ENCODE assay signal across 26 mouse cellular contexts in genomic region chr3:116889358-116889757, GRCm38 (mm10).
"Had no signal": no experiment of that assay in that cellular context is flagged by ENCODE, and none has a peak within 500 bp of the region (broad histone marks: within the 10 kb centered on the region; RNA-seq: fewer than 3 reads in every experiment).

No protein-coding gene starts in this region.

- H3K27me3 ChIP-seq: heart, embryonic 12.5 days; hindbrain, embryonic 12.5 days; intestine, embryonic 15.5 days; limb, embryonic 13.5 days; limb, embryonic 15.5 days; liver, embryonic 12.5 days had no signal

- H3K4me1 ChIP-seq: heart, embryonic 10.5 days; heart, embryonic 12.5 days; intestine, embryonic 15.5 days; limb, embryonic 13.5 days; limb, embryonic 15.5 days had no signal

- H3K36me3 ChIP-seq: hindbrain, embryonic 12.5 days; intestine, embryonic 15.5 days; limb, embryonic 13.5 days had no signal

- ATAC-seq: hindbrain, embryonic 16.5 days; inflammation-experienced regulatory T-cells, adult 6 months; intestine, embryonic 15.5 days; intestine, postnatal 0 days; liver, embryonic 12.5 days had no signal

- H3K9me3 ChIP-seq: heart, embryonic 10.5 days; heart, embryonic 12.5 days; hindbrain, embryonic 10.5 days; hindbrain, embryonic 12.5 days; intestine, embryonic 15.5 days; limb, embryonic 13.5 days; limb, embryonic 15.5 days; liver, embryonic 12.5 days had no signal

- H3K4me3 ChIP-seq: gastrocnemius, adult 2 months; heart, embryonic 10.5 days; heart, embryonic 12.5 days; hindbrain, embryonic 10.5 days; hindbrain, embryonic 12.5 days; intestine, embryonic 15.5 days; limb, embryonic 13.5 days; limb, embryonic 15.5 days; liver, embryonic 12.5 days had no signal

- DNase-seq: gastrocnemius, adult 2 months; gastrocnemius, postnatal 10 days; gastrocnemius, postnatal 25 days; heart, adult 18-20 months; heart, postnatal 14 days; heart, postnatal 4 days; kidney, adult 18-20 months; kidney, adult 8-10 months; kidney, postnatal 10 days; kidney, postnatal 25 days; layer of hippocampus, adult 9-11 months; layer of hippocampus, postnatal 36 days; left cerebral cortex, postnatal 4 days had no signal

- H3K27ac ChIP-seq: gastrocnemius, adult 2 months; heart, embryonic 10.5 days; hindbrain, embryonic 10.5 days; hindbrain, embryonic 12.5 days; hindbrain, embryonic 14.5 days; intestine, embryonic 15.5 days; limb, embryonic 13.5 days; limb, embryonic 15.5 days; liver, embryonic 12.5 days; liver, embryonic 14.5 days had no signal

- H3K4me2 ChIP-seq: heart, embryonic 12.5 days; hindbrain, embryonic 12.5 days; hindbrain, embryonic 14.5 days; intestine, embryonic 15.5 days; limb, embryonic 13.5 days; limb, embryonic 15.5 days; liver, embryonic 12.5 days had no signal

- H3K9ac ChIP-seq: heart, embryonic 12.5 days; hindbrain, embryonic 12.5 days; hindbrain, embryonic 14.5 days; intestine, embryonic 15.5 days; limb, embryonic 13.5 days; limb, embryonic 15.5 days; liver, embryonic 12.5 days; liver, embryonic 14.5 days had no signal
